ENCODE assay signal across 14 mouse cellular contexts in genomic region chr12:76104596-76105351, GRCm38 (mm10).
DNase-seq lines count a peak whose midpoint lies in the region; ATAC-seq lines count a peak whose summit lies in the region.
"Had no signal": no experiment of that assay in that cellular context is flagged by ENCODE, and none has a peak within 500 bp of the region (broad histone marks: within the 10 kb centered on the region; RNA-seq: fewer than 3 reads in every experiment).

No protein-coding gene starts in this region.

- no peak overlapping the region for H3K9ac ChIP-seq in kidney, embryonic 15.5 days
- H3K9ac ChIP-seq: heart, embryonic 13.5 days; liver, embryonic 13.5 days had no signal

- H3K27ac ChIP-seq in kidney, embryonic 15.5 days: no peak overlapping the region
- H3K27ac ChIP-seq: heart, embryonic 13.5 days; layer of hippocampus, adult 2 months; liver, embryonic 13.5 days had no signal

- no peaks in the 10 kb centered on the region for H3K9me3 ChIP-seq in kidney, embryonic 15.5 days (replicated peaks)
- H3K9me3 ChIP-seq: heart, embryonic 13.5 days; liver, embryonic 13.5 days; megakaryocyte, embryonic 14.5 days had no signal

- H3K4me3 ChIP-seq in kidney, embryonic 15.5 days (replicated peaks): no peak overlapping the region
- H3K4me3 ChIP-seq: erythroblast, embryonic 14.5 days; heart, embryonic 13.5 days; layer of hippocampus, adult 2 months; liver, embryonic 13.5 days; megakaryocyte, embryonic 14.5 days had no signal

- no peak for ATAC-seq in kidney, embryonic 15.5 days (replicated peaks; ENCODE audit: low FRiP score)

- H3K4me1 ChIP-seq in kidney, embryonic 15.5 days: no peaks in the 10 kb centered on the region
- H3K4me1 ChIP-seq: heart, embryonic 13.5 days; liver, embryonic 13.5 days; megakaryocyte, embryonic 14.5 days had no signal

- H3K36me3 ChIP-seq in kidney, embryonic 15.5 days: peaks cover 98% of the 10 kb centered on the region
- H3K36me3 ChIP-seq: liver, embryonic 13.5 days had no signal

- DNase-seq in cerebellum, adult 11-12 months: peak; percentile 70
- DNase-seq in cerebellum, postnatal 4 days (ENCODE audit: low spot score in 2 of 2): no peak
- DNase-seq in cerebellum, postnatal 14 days: peak; percentile 33 to 41
- DNase-seq in gastrocnemius, postnatal 36 days: peak; percentile 67 to 80
- DNase-seq in heart, postnatal 36 days: peak; percentile 59 to 70
- no peak for DNase-seq in frontal cortex, postnatal 36 days (ENCODE audit: low spot score in 2 of 2)
- no peak for DNase-seq in right cerebral cortex, postnatal 10 days (ENCODE audit: low spot score in 2 of 2)
- DNase-seq: adrenal gland, postnatal 14 days; liver, embryonic 13.5 days had no signal

- WGBS in kidney, embryonic 15.5 days: 83% methylated on average over 20 of the region's 20 CpGs

- intact Hi-C loops in gastrocnemius, postnatal 36 days (cut with DNase I): no loop called here
- intact Hi-C loops in heart, postnatal 36 days (cut with DNase I): no loop called here

- no peaks in the 10 kb centered on the region for H3K27me3 ChIP-seq in kidney, embryonic 15.5 days
- H3K27me3 ChIP-seq: heart, embryonic 13.5 days; liver, embryonic 13.5 days; megakaryocyte, embryonic 14.5 days had no signal

- H3K4me2 ChIP-seq in kidney, embryonic 15.5 days: no peak overlapping the region
- H3K4me2 ChIP-seq: heart, embryonic 13.5 days; liver, embryonic 13.5 days had no signal

Comparison
In these comparisons a context has a peak if more than half of its experiments do, and no peak if none do; other contexts are left out.
1. DNase-seq: peak in cerebellum, adult 11-12 months (single experiment), cerebellum, postnatal 14 days (2 of 2), gastrocnemius, postnatal 36 days (2 of 2) and heart, postnatal 36 days (2 of 2); none in cerebellum, postnatal 4 days (0 of 2), frontal cortex, postnatal 36 days (0 of 2) and right cerebral cortex, postnatal 10 days (0 of 2).